Mouse (Mus musculus): ENCODE measurements around the gene Hoxb2.

Hoxb2 gene

DNA sequence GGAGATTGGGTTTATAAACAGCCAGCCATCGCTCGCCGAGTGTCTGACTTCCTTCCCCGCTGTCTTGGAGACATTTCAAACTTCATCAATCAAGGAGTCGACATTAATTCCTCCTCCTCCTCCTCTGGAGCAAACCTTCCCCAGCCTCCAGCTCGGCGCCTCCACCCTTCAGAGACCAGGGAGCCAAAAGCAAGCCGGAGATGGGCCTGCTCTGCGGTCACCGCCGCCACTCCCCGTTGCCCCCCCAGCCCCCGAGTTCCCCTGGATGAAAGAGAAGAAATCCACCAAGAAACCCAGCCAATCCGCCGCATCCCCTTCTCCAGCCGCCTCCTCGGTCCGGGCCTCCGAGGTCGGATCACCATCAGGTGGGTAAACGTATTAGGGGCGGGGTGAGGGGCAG is 1.5 kb downstream of the Hoxb2 start:
- DNase-seq (ENCODE audit: low spot score) = peak; percentile 85

GRCm38 (mm10) chr11:96352691-96353521 is 2.6 kb downstream of the Hoxb2 start:
- peak; percentile 71 for DNase-seq (ENCODE audit: low spot score)

GRCm38 (mm10) chr11:96353522-96353841 is 3.2 kb downstream of the Hoxb2 start:
- DNase-seq (ENCODE audit: low spot score) = no peak

GRCm38 (mm10) chr11:96353939-96354338 is 3.6 kb downstream of the Hoxb2 start:
- DNase-seq (ENCODE audit: low spot score) = peak; percentile 61

DNA sequence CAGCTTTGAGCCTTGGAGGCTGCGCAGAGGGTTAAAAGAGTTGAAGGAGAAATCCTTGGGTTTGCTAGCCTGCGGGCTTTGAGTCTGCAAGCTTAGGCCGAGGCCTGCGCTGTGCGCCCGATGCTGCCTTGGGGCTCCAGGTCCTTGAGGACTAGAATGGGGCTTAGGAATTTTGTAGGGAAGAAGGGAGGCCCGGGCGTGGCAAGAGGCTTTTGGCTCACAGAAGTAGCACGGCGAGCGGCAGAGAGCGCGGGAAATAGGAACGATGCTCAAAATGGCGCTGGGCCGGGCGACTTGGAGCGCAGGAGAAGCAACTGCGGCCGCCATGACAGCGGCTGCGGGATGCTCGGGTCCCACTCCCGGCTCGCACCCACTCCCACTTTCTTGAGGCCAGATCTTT is 4.1 kb downstream of the Hoxb2 start:
- peak; percentile 86 for DNase-seq (ENCODE audit: low spot score)

DNA sequence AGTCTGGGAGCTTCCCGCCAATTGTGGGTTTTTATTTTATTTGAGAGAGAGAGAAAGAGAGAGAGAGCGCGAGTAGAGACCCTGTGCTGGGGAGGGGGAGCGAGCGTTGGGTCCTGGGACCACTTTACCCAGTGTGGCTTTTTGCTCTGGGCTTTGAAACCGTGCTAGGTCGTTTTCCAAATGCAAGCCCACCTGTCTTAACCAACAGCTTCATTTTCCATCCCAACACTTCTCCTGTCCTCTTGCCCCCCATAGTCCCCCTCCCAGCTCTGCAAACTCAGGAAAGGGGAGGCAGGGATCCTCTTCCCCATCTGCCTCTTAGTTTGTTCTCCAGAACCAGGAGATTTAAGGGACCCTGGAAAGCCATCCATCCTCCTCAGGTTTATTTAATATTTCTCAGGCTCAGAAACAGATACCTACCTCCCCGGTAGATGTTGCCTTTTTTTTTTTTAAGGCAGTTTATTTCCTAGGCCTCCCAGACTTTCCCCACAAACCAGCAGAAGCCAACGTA is 4.5 kb downstream of the Hoxb2 start:
- no peak for DNase-seq (ENCODE audit: low spot score)

GRCm38 (mm10) chr11:96363807-96364206 is 13.5 kb downstream of the Hoxb2 start:
- DNase-seq (ENCODE audit: low spot score) = peak; percentile 77

- peak; percentile 78 for DNase-seq (ENCODE audit: low spot score)
These were observed 15.2 kb downstream of the Hoxb2 start, which contains the start of gene Hoxb1 for GRCm38 (mm10) chr11:96365441-96366091. Gene Hoxb1, plus strand, starts transcription at chr11:96365752.

DNA sequence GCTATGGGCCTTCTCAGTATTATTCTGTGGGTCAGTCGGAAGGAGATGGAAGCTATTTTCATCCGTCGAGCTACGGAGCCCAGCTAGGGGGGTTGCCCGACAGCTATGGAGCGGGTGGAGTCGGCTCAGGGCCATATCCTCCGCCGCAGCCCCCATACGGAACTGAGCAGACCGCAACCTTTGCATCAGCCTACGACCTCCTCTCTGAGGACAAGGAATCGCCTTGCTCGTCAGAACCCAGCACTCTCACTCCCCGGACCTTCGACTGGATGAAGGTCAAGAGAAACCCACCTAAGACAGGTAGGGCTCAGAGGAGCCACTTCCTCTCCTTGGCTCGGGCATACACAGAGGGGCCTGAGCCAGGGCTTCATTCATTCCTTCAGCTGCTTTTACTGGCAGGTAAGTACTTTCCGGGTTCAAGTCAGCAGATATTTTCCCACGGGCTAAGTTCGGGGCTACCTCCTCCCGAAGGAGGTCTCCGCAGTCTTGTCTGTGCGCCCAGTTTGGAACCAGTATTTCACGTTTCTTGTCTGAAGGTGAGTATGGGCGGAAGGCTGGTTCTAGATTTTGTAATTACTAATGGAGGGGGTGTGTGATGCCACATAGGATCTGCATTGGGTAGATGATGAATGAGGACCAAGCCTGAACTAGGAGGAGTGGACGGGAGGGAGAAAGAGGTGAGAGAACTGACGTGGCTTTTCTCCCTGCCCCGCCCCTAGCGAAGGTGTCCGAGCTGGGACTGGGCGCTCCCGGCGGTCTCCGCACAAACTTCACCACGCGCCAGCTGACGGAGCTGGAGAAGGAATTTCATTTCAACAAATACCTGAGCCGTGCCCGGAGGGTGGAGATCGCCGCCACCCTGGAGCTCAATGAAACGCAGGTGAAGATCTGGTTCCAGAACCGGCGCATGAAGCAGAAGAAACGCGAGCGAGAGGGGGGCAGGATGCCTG is 16.0 kb downstream of the Hoxb2 start:
- peak; percentile 59 for DNase-seq (ENCODE audit: low spot score)

DNA sequence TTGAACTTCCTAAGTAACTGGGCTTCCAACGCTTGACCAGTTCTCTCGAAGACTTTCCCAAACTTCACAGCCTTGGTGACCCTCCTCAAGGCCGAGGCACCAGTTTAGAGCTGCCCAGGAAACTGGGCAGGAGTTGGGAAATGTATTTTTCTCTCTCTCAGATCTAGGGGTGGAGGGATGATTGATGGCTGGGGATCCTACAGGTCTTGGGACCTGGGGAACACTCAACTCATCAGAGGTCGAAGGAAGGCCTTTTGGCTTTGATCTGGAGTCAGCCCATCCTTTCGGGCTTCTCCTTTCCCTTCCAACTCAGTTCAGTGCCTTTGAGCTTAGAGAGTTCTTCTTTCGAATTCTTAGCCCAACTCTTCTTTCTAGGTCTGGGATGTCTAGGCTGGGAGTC is 16.8 kb downstream of the Hoxb2 start:
- no peak for DNase-seq (ENCODE audit: low spot score)

DNA sequence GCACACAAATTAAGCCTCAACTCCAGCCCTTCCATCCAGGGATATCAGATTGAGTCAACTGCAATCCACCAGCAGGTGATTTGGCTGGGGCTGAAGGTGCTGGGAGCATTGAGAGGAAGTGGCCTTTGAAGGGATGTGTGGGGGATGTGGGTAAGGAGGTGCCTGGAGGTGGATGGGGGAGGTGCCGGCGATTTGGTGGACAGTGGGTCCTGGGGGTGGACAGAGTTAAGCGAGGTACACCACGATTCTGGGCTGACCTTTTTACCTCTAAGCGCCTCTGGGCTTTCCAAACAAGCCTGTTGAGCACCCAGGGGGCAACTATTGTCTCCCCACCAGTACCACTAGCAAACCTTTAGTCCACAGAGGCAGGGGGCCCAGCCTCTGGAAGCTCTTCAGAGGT is 18.4 kb downstream of the Hoxb2 start:
- no peak for DNase-seq (ENCODE audit: low spot score)

DNA sequence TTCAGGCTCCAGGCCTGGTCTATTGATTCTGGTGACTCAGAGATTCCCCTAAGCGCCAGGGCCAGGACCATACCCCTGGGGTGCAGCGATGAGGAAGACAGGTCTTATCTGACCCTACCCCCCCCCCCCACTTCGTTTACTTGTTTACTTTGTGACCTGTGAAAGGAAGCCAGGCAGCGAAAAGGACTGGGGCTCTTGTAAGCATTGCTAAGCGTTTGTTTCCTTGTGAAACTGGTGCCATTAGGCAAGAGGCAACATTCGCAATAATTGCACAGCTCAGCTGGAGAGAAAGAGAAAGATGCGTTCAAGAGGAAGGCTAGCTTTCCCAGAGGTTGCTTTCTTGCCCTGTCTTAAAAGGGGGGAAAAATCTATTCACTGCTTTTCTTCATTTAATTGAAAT is 18.8 kb downstream of the Hoxb2 start:
- no peak for DNase-seq (ENCODE audit: low spot score)

GRCm38 (mm10) chr11:96371726-96372125 is 21.4 kb downstream of the Hoxb2 start:
- DNase-seq (ENCODE audit: low spot score) = no peak

- peak; percentile 76 for DNase-seq (ENCODE audit: low spot score)
These were observed 22.2 kb downstream of the Hoxb2 start for GRCm38 (mm10) chr11:96372519-96372918.

DNA sequence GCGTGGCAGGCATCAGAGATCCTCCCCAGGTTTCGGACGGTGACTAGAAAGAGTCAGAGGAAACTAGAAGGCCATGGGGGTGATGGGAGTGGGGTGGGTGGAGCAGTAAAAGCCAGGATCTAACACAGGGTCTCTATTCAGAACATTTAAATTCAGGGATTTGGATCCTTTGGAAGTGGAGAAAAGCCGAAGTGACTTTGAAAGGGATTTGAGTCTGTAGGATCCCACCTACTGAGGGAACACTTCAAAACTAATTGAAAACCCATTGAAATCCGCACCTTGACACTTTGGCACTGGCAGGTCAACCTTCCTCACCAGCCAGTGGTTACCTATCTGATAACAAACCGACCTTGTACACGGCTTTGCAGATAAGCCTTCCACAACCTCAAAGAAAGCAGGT is 24.5 kb downstream of the Hoxb2 start:
- DNase-seq (ENCODE audit: low spot score) = no peak

DNA sequence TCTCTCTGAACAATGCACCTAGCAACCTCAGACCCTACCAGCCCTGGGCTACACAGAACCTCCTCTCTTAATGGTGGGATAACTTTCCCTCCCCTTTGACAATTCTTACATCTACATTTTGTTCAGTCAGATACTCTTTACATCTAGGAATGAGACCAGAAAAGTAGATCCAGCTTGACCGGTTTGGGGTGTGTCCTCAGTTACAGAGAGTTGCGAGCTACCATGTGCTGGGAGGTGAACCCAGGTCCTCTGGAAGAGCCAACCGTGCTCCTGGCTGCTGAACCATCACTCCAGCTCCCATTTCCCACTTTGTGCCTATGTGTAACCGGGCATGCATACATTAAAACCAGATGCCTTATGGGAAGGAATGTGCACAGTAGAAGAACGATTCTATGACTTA is 33.1 kb downstream of the Hoxb2 start:
- DNase-seq (ENCODE audit: low spot score) = no peak

GRCm38 (mm10) chr11:96387635-96388034 is 37.3 kb downstream of the Hoxb2 start:
- DNase-seq (ENCODE audit: low spot score) = no peak

DNA sequence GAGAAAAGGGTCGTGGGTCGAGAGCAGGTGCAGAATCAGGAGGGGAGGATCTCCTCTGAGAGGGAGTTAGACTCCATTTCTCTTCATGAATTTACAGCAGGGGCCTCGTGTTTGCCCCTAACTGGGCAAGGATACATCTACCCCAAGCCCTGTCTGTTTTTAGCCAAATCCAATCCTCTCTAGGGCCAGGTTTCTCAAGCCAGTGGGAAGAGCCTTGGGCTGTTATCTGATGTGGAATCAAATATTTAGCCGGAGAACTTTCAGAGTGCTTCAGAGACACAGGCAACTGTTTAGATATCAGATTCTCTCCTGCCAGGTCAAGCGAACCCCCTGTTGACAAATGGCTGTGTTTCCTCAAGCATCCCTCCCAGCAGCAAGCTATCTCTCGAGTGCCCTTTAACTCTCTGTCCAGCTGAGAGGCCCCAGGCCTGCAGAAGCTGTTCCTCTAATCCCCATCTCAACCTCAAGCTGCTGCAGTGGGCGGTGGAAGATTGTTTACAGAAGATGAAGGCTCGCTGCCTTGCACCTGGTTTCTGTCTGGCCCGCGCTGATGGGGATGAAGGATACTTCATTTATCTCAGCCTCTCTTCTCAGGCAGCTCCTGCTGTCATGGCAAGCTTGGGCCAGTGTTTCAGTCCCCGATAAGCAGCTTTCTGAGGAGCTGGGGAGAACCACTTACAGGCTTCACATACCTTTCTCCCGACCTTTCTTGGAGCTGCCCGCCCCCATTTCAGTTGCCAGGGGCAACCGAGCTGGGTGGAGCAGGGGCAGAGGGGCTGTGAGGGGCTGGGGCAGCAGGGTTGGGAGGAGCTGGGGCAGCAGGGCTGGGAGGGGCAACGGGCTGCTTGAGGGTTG is 46.7 kb downstream of the Hoxb2 start:
- DNase-seq (ENCODE audit: low spot score) = peak; percentile 72

DNA sequence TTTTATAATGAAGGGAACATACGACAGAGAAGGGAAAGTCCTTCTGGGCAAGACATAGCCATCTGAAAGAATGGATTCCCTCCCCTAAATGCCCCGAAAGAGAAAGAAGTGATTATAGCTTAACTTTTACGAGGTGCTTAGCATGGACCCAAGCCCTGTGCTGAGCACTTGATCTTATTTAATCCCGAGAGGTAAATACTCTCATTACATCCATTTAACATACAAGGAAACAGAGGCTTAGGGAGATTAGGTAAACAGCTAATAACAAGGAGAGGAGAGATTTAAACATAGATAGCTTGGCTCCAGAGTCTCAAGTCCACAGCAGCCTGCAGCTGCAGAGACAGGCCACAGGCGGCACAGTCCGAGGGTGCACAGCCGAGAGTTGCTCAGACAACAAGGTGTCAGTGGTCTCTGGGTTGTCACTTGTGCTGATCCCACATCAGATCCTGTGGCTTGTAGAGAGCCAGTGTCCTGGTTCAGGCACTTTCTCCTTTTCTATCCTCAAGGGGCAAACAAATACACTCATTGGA is 47.5 kb downstream of the Hoxb2 start:
- peak; percentile 49 for DNase-seq (ENCODE audit: low spot score)

DNA sequence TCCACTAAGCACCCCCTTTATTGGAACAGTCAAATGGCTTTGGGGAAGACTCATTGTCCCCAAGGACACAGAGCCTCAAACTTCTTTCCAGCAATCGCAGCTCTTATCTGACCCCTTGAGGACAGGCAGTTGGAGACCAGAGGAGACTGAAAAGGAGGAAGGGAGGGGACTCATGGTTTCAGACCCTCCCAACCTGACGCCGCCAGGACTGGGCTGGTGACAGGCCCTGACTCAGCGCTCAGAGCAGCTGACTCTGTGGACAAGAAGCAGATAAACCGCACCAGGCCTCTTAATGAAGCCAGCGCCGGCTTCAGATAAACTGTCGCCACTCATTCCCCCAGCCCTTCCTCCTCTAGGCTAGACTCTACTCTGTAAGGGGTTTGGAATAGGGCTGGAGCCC is 49.6 kb downstream of the Hoxb2 start:
- peak; percentile 70 for DNase-seq (ENCODE audit: low spot score)
